Mouse (Mus musculus) myocyte (in vitro differentiated cells): ENCODE measurements at regions not wholly inside any gene's neighbourhood (a gene's known extent, or its start where the extent isn't known, plus 50 kb on each side); places are given as distances from the start of the nearest gene placed in this dataset.

Source experiments
- CEBPB ChIP-seq: IDR thresholded peaks from 2 replicates; pipeline ENCODE4 v1.6.1; 2011; ENCODE audit warnings: mild to moderate bottlenecking, moderate library complexity; ENCODE audit not compliant: poor library complexity, insufficient read depth, severe bottlenecking
- E2F4 ChIP-seq: IDR thresholded peaks from one replicate; pipeline ENCODE4 v1.6.1; 2011; ENCODE audit warnings: mild to moderate bottlenecking, control low read depth, moderate library complexity; ENCODE audit not compliant: insufficient read depth
- MAX ChIP-seq: IDR thresholded peaks from one replicate; pipeline ENCODE4 v1.6.1; 2011; ENCODE audit warnings: low read depth, mild to moderate bottlenecking, control low read depth
- MYOG ChIP-seq, 3 experiments: IDR thresholded peaks; one replicate each; pipeline ENCODE4 v1.6.1; 2011; ENCODE audit warnings: control low read depth in 2 of 3, low read depth in 2 of 3, mild to moderate bottlenecking in 2 of 3; ENCODE audit not compliant: insufficient read length in 2 of 3, control insufficient read depth in 1 of 3, insufficient read depth in 1 of 3
- POLR2A ChIP-seq: IDR thresholded peaks from one replicate; pipeline ENCODE4 v1.6.1; 2011; ENCODE audit warnings: low read depth, mild to moderate bottlenecking, control low read depth, moderate library complexity; ENCODE audit not compliant: insufficient read length
- SRF ChIP-seq: IDR thresholded peaks from one replicate; pipeline ENCODE4 v1.6.1; 2011; ENCODE audit warnings: low read depth; ENCODE audit not compliant: control insufficient read depth, insufficient read length
- TCF12 ChIP-seq: IDR thresholded peaks from one replicate; pipeline ENCODE4 v1.6.1; 2011; ENCODE audit warnings: mild to moderate bottlenecking, control low read depth; ENCODE audit not compliant: poor library complexity, insufficient read depth, severe bottlenecking
- USF1 ChIP-seq: IDR thresholded peaks from one replicate; pipeline ENCODE4 v1.6.1; 2011; ENCODE audit warnings: low read depth, mild to moderate bottlenecking, control low read depth, moderate library complexity

GRCm38 (mm10) chr14:104264919-104265764, 202.7 kb downstream of the Pou4f1 start:
- no peak for TF ChIP-seq POLR2A
- TF ChIP-seq CEBPB = no peak
- no peak for TF ChIP-seq MAX
- no peak for TF ChIP-seq USF1
- no peak for TF ChIP-seq SRF
- TF ChIP-seq E2F4 = no peak
- TF ChIP-seq TCF12 = no peak
- no peak for TF ChIP-seq MYOG (IDR thresholded peaks at IDR 0.05; ENCODE audit: control insufficient read depth in 1 of 3, insufficient read depth in 1 of 3, insufficient read length in 2 of 3, low read depth in 2 of 3)
